Mouse (Mus musculus): ENCODE results near the gene Hdlbp.
A peak's percentile ranks its signal among the peaks of the same experiment; 100 is the strongest.

Gene Hdlbp

DNA sequence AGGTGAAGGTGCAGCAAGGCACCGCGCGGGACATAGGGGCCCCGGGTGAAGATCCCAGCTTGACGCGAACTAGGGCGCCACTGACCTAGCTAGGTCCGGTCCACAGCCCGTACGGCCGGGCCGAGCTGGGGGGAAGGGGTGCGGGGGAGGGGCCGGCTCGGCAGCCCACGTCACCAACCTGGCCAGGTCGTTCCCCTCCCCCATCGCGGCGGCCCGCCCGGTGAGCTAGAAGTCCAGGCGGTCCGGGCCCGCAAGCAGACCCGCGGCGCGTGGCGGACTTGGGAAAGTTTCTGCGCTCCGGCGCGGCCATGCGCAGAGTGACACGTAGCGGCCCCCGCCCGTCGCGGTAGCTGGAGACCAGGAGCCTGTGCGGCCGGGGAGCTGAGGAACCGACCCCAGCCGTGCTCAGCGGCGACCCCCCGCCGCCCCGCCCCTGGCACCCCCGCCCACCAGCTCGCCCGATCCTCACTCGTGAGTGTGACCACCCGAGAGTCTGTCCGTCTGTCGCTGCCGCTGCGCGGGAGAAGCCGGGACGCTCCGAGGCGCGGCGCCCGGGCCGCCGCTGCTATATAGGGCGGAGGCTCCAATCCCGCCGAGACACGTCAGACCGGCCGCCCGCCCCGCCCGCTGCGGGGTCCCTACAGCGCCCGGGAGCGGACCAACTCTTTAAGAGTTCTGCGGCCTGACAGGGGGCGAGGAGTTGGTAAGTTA, 33.3 kb downstream of the Hdlbp start:
- peak; percentile 47 for DNase-seq (ENCODE audit: low read depth, low spot score)

GRCm38 (mm10) chr1:93444405-93445110, 34.1 kb downstream of the Hdlbp start:
- no peak for DNase-seq (ENCODE audit: low read depth, low spot score)

- DNase-seq (ENCODE audit: low read depth, low spot score): no peak
Measured at GRCm38 (mm10) chr1:93439321-93439720, 39.3 kb downstream of the Hdlbp start.

- DNase-seq (ENCODE audit: low read depth, low spot score): no peak
Measured at GRCm38 (mm10) chr1:93432087-93432486, 46.5 kb downstream of the Hdlbp start.

GRCm38 (mm10) chr1:93403403-93403802, 75.2 kb downstream of the Hdlbp start:
- no peak for DNase-seq (ENCODE audit: low read depth, low spot score)

- DNase-seq (ENCODE audit: low read depth, low spot score): peak; percentile 46
Measured at GRCm38 (mm10) chr1:93401191-93402052, 77.2 kb downstream of the Hdlbp start.

DNA sequence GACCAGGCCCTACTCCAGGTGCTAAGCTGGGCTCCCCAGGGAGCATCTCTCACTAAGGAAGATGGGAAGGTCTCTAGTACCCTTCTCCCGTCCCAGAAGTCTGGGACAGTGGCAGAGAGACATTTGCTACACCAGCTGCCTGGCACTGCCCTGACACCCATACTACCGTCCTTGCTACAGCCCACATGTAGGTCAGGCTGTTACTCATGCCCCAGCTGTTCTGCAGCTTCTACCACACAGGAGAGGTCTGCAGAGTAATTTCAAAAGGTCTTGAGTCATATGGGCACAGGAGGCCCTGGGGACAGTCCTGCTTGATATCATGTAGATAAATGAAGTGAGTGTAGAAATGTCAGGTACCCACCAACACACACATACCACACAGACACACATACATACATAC, 89.7 kb downstream of the Hdlbp start:
- no peak for DNase-seq (ENCODE audit: low read depth, low spot score)

GRCm38 (mm10) chr1:93387198-93387597, 91.4 kb downstream of the Hdlbp start:
- DNase-seq (ENCODE audit: low read depth, low spot score): no peak

GRCm38 (mm10) chr1:93379117-93379516, 99.5 kb downstream of the Hdlbp start:
- DNase-seq (ENCODE audit: low read depth, low spot score): no peak

- DNase-seq (ENCODE audit: low read depth, low spot score): no peak
Measured at GRCm38 (mm10) chr1:93377307-93377706, 101.3 kb downstream of the Hdlbp start.

- peak; percentile 51 for DNase-seq (ENCODE audit: low read depth, low spot score)
Measured at GRCm38 (mm10) chr1:93373665-93374064, 105.0 kb downstream of the Hdlbp start, which contains the start of gene Ano7. Gene Ano7 (plus strand): TSS chr1:93373930.

DNA sequence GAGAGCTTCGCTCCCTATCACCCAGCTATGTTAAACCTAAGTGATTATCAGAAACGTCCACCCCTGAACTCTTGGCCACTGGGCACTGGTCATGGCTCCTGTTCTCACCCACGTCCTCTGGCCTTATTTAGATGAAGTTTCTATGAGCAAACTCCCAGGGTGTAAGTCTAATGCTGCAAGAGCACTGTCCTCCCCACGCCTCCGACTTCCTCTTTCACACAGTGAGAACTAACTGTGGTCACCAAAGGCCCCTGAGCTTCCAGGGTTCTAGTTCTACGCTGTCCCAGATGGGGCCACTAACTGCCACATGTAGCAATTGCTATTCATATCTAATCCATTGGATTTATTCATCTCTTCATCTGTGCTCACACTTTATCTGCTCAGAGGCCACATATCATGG, 113.0 kb downstream of the Hdlbp start:
- no peak for DNase-seq (ENCODE audit: low read depth, low spot score)

DNA sequence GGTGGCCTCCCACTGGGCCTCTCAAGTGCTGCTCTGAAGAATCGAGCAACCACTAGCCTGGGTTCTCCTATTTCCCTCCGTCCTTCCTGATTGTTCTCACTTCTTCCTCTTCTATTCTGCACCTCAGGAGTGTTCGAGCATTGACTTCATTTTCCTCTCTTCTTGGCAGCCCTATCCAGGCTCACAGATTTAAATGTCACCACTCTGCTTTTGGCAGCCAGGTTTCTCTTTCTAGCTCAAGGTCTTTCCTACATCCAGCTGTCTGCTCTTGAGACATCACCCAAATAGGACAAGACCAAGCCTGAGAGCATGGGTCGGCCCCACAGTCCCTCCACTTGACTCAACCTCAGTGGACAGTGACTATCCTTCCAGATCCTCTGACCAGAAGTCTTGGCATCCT, 116.0 kb downstream of the Hdlbp start:
- DNase-seq (ENCODE audit: low read depth, low spot score): no peak
